Mouse (Mus musculus) lung, postnatal 4 days (tissue): ENCODE results near the gene Olfr504.
"Not testable (repeated sequence)": the region's sequence is repeated elsewhere in the genome, so short reads cannot be mapped to it uniquely, and the experiment has no call there.

Experiments used
- DNase-seq, 2 experiments: peaks; one replicate each; pipeline ENCODE4 v3.0.0; 2021

Gene Olfr504

DNA sequence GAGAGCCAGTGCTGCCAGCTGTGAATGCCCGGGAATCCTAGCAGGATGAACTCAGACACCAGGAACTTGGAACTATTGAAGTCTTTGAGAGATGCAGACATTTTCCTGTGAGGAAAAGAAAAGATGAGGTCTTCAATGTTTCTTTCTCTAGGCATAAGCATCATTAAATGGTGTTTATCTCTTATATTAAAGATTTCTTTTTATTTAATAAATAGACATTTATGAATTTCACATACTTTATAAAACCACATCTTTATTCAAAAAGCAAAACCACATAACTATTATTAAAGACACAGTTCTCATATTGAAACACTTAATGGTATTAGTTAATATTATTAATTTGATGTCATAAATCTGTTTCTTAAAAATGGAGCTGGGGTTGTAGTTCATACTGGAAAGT lies at the start of gene Olfr504:
Gene Olfr504 (minus strand): TSS at position 101 of the 400 bp plus-strand sequence.
- DNase-seq, result no peak

DNA sequence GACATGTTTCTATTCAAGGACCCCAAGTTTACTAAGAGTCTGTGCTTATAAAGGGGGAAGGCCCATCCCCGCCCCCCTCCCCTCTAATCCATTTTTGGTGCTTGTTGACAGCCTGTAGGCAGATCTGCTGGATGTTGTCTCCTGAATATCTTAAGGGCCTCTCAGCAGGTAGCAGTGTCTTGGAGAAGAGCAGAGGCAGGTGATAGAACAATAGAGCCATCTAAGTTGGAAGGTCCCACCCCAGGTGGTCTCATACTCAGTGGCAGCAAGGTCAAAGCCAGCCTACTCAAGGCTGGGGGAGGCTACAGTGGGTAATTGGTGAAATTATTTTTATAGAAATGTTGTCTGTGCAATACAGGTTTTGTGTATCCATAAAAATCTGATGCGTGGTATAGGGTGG lies 48.5 kb upstream of the Olfr504 start:
- DNase-seq, result no peak

DNA sequence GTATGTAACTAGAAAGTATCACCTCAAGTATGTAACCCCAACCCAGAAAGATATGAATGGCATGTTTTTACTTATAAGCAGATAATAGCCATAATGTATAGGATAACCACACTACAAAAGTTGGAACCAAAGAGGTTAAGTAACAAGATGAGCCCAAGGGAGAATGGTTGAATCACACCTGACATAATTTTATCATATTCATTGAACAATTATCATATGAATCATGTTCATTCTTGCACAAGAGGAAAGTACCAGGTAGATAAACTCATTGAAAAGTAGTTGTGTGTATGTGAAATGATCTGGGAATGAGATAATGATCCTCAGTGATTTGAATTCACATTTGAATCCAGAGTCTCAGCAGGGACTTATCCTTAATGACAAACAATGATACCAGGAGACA lies 44.9 kb upstream of the Olfr504 start, which contains the start of gene Olfr506:
Gene Olfr506 (plus strand): TSS at position 301 of the 400 bp plus-strand sequence.
- no peak for DNase-seq

DNA sequence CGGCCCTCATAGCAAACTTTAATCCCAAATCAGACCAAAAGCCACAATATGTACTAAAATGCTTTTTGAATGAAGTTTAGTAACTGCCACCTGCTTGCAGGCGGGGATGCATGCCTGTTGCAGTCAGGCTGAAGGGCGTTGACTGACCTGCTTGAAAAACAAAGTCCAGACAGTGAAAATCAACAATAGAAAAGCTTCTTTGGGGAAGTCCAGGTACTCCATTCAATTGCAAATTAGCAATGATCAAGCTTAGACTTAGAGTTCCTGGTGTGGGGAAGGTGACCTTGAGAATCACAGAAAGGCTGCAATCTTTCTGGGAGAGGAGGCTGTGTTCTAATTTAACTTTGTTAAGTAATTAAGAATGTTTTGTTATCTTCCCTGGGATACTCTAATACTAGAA lies 36.3 kb upstream of the Olfr504 start:
- not testable (repeated sequence) for DNase-seq

DNA sequence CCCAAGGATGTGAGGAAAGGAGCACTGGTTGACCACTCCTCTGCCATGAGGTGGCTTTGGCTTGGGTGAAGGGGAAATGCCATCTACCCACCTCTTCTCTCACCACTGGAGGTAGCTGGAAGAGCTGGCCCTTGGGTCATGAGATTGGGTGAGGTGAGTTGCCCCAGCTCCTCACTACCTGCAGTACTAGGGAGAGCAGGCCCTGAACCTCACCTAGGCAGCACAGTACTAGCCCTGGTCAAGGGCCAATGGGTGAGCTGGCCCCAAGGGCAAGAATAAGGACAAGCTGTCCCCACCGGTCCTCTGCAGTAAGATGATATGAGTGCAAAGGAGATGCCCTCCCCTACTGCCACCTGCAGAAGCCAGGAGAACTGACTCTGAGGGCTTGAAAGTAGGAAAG lies 24.2 kb upstream of the Olfr504 start:
- DNase-seq, result no peak

DNA sequence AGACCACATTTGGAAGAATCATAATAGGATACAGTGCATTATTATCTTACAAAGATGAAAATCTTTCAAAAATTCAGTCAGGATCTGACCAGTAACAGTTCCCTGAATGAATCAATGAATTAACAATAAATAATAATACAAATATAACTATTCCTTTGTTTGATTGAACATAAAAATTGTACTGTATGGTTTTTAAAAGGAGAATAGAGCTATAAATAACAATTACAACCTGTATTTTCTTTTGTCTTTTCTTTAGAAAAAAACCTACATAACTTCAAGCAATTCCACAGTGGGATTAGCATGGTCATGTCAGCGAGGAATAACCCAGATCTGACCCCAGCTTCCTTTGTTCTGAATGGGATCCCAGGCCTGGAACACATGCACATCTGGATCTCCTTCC lies 21.4 kb downstream of the Olfr504 start, which contains the start of gene Olfr503:
Gene Olfr503 (plus strand): TSS at position 301 of the 400 bp plus-strand sequence.
- DNase-seq, result not testable (repeated sequence)

DNA sequence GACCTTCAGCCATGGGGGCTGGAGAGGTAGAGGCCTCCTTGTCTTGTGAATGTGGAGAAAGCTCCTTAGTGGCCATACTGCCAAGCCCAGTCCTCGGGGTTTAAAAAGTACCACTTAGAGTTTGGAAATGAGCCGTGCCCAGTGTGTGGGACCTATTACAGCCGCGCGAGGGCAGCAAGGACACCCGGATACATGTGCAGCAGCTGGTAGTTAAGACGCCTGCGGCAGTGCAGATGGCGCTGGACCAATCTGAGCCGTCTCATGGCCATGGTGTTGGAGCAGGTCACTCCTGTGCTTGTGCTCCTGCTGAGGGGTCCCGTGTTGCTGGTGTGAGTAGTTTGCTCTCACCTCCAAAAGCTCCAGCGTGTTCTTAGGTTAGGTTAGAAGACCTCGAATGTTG lies 23.2 kb downstream of the Olfr504 start:
- no peak for DNase-seq

DNA sequence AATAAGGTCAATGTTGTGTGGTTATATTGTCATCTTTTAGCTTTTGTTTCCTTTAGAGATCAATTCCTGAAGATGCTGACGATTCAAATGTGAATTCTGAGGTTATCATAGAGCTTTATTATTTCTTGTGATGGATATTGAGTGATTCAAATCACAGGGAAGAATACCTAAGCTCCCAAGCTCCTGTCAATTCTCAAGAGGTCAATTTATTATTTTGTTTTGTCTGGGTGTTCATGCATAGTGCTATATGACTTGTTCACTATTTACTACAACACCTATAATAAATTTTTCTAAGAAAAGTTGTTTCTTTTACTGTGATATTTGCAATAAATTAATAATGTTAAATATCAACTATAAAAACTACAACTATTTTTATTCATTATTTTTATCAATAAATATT lies 40.6 kb downstream of the Olfr504 start, which contains the start of gene Olfr502:
Gene Olfr502 (minus strand): TSS at position 101 of the 400 bp plus-strand sequence.
- DNase-seq, result no peak
